Mouse (Mus musculus) myocyte (in vitro differentiated cells): ENCODE measurements around the gene Tlr5. TPM values are rescaled to one million over a fixed set of nuclear protein-coding genes. Genes with fewer than 3 reads are reported as not detected.

Experiments used
- H3K27me3 ChIP-seq: one replicate; pipeline ENCODE4 v1.6.1; 2011; ENCODE audit not compliant: control insufficient read depth, insufficient read depth, insufficient read length
- H3K36me3 ChIP-seq: one replicate; pipeline ENCODE4 v1.6.1; 2011; ENCODE audit not compliant: control insufficient read depth, insufficient read depth
- H3K4me2 ChIP-seq: one replicate; pipeline ENCODE4 v1.6.1; 2011; ENCODE audit warnings: low read depth, control low read depth
- H3K4me3 ChIP-seq: one replicate; pipeline ENCODE4 v1.5.1; 2011; ENCODE audit warnings: mild to moderate bottlenecking, control low read depth, moderate library complexity
- H3K79me2 ChIP-seq: one replicate; pipeline ENCODE4 v1.6.1; 2011; ENCODE audit not compliant: control insufficient read depth, insufficient read depth
- H3ac ChIP-seq: one replicate; pipeline ENCODE4 v1.6.1; 2011; ENCODE audit not compliant: control insufficient read depth, insufficient read length
- CEBPB ChIP-seq: IDR thresholded peaks from 2 replicates; pipeline ENCODE4 v1.6.1; 2011; ENCODE audit warnings: mild to moderate bottlenecking, moderate library complexity; ENCODE audit not compliant: poor library complexity, insufficient read depth, severe bottlenecking
- E2F4 ChIP-seq: IDR thresholded peaks from one replicate; pipeline ENCODE4 v1.6.1; 2011; ENCODE audit warnings: mild to moderate bottlenecking, control low read depth, moderate library complexity; ENCODE audit not compliant: insufficient read depth
- MAX ChIP-seq: IDR thresholded peaks from one replicate; pipeline ENCODE4 v1.6.1; 2011; ENCODE audit warnings: low read depth, mild to moderate bottlenecking, control low read depth
- MYOD1 ChIP-seq, 3 experiments: IDR thresholded peaks; one replicate each; pipeline ENCODE4 v1.6.1; 2011; ENCODE audit warnings: control low read depth in 2 of 3, low read depth in 2 of 3, mild to moderate bottlenecking in 2 of 3, moderate library complexity in 1 of 3; ENCODE audit not compliant: insufficient read length in 2 of 3, control insufficient read depth in 1 of 3
- MYOG ChIP-seq, 3 experiments: IDR thresholded peaks; one replicate each; pipeline ENCODE4 v1.6.1; 2011; ENCODE audit warnings: control low read depth in 2 of 3, low read depth in 2 of 3, mild to moderate bottlenecking in 2 of 3; ENCODE audit not compliant: insufficient read length in 2 of 3, control insufficient read depth in 1 of 3, insufficient read depth in 1 of 3
- POLR2A ChIP-seq: IDR thresholded peaks from one replicate; pipeline ENCODE4 v1.6.1; 2011; ENCODE audit warnings: low read depth, mild to moderate bottlenecking, control low read depth, moderate library complexity; ENCODE audit not compliant: insufficient read length
- POLR2AphosphoS2 ChIP-seq: IDR thresholded peaks from one replicate; pipeline ENCODE4 v1.6.1; 2011; ENCODE audit warnings: low read depth, control low read depth; ENCODE audit not compliant: insufficient read length
- REST ChIP-seq: IDR thresholded peaks from one replicate; pipeline ENCODE4 v1.6.1; 2011; ENCODE audit warnings: mild to moderate bottlenecking, control low read depth, moderate library complexity; ENCODE audit not compliant: insufficient read depth, insufficient read length
- SRF ChIP-seq: IDR thresholded peaks from one replicate; pipeline ENCODE4 v1.6.1; 2011; ENCODE audit warnings: low read depth; ENCODE audit not compliant: control insufficient read depth, insufficient read length
- TCF12 ChIP-seq: IDR thresholded peaks from one replicate; pipeline ENCODE4 v1.6.1; 2011; ENCODE audit warnings: mild to moderate bottlenecking, control low read depth; ENCODE audit not compliant: poor library complexity, insufficient read depth, severe bottlenecking
- TCF3 ChIP-seq: IDR thresholded peaks from one replicate; pipeline ENCODE4 v1.6.1; 2011; ENCODE audit warnings: low read depth, control low read depth; ENCODE audit not compliant: insufficient read length
- USF1 ChIP-seq: IDR thresholded peaks from one replicate; pipeline ENCODE4 v1.6.1; 2011; ENCODE audit warnings: low read depth, mild to moderate bottlenecking, control low read depth, moderate library complexity
- polyA plus RNA-seq: library from polyadenylated mRNA; unstranded; fragments of >200 nt; fragmentation: generic; extraction: Trizol; gene quantifications from one replicate; pipeline ENCODE4 v1.2.1, GENCODE M21; 2012; ENCODE audit warnings: missing spikeins

The Tlr5 gene
- polyA plus RNA-seq, 1 experiment, result not detected

DNA sequence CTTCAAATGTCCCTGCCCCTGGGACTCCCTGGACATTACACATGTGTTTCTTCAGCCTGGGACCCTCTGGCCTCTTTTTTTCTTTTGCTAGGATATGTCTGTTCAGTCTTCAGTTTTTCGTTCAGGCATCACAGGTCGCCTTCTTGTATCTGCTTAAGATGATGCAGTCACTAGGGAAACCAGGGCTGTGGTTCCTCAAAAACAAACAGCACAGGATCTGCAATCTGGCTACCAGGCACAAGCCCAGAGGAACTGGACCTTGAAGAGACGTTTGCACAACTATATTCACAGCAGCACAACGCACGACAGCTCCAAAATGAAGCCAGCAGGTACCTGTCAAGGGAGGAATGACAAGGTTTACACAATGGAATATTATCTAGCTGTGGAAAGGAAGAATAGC, 45.0 kb upstream of the Tlr5 start:
- TF ChIP-seq SRF (no peak), TCF3 (no peak), USF1 (no peak), E2F4 (no peak)
- Histone ChIP-seq H3K79me2 (no peaks in the 10 kb centered on the region), H3K4me3 (no peak overlapping the region), H3ac (no peak overlapping the region), H3K36me3 (no peaks in the 10 kb centered on the region), H3K4me2 (no peak overlapping the region), H3K27me3 (no peaks in the 10 kb centered on the region)

DNA sequence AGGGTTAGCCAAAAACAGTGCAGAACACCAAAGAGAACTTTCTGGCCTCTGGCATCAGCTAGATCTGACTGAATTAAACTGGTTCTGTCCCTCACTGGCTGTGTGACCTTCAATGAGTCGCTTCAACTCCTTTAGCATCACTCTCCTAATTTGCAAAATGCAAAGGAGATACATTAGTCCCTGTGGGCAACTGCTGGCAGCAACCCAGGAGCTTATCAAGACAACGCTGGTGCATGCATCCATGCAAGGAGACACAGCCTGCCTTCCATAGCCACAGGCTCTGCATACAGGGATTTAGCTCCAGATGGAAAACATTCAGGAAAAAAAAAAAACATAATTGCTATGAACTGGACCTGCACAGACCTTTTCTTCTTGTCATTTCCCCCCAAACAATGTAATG, 42.0 kb upstream of the Tlr5 start:
- TF ChIP-seq MYOD1 (IDR thresholded peaks at IDR 0.05; ENCODE audit: control insufficient read depth in 1 of 3, insufficient read length in 2 of 3, low read depth in 2 of 3), result no peak
- TF ChIP-seq POLR2AphosphoS2, result no peak
- H3K4me2 ChIP-seq, result no peak overlapping the region
- H3K36me3 ChIP-seq, result no peaks in the 10 kb centered on the region
- H3K27me3 ChIP-seq, result no peaks in the 10 kb centered on the region
- no peak overlapping the region for H3K4me3 ChIP-seq
- H3K79me2 ChIP-seq, result no peaks in the 10 kb centered on the region
- no peak overlapping the region for H3ac ChIP-seq

DNA sequence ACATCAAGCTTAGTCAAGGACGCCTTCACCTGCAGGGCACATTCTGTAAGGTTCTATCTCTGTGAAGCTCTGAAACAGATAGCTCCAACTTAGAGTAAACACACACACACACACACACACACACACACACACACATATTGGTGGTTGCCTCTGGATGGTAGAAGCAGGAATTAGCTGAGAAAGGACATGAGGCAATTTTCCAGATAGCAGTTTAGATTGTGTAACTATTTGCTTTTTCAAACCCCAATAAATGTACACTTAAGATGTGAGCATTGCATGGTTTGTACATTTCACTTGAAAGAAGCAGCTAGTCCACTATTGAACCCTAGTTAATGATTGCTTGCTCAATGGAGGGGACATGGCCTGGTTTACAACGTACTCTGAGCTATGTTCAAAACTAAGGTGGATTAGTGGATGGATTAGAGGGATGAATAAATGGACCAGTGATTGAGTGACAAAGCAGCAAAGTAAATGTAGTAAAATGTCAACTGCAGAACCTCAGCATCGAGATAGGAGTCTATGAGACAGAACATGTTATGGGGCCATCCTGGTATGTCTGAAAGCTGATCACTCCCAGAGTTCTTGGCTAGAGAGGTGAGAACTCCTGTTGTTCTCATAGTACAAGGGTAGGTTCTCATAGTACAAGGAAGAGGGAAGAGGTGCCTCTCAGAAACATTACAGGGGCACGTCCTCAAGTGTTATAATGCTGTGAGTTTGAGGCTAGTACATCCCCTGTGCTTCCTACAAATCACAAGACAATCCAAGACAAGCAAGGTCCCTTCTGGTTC, 40.3 kb upstream of the Tlr5 start:
- Histone ChIP-seq H3K36me3 (no peaks in the 10 kb centered on the region), H3K79me2 (no peaks in the 10 kb centered on the region), H3K4me2 (no peak overlapping the region), H3K27me3 (no peaks in the 10 kb centered on the region), H3K4me3 (no peak overlapping the region), H3ac (no peak overlapping the region)
- TF ChIP-seq POLR2A (no peak), MYOD1 (IDR thresholded peaks at IDR 0.05; ENCODE audit: control insufficient read depth in 1 of 3, insufficient read length in 2 of 3, low read depth in 2 of 3) (no peak), USF1 (no peak), TCF3 (no peak), MAX (no peak), POLR2AphosphoS2 (no peak), REST (no peak), MYOG (IDR thresholded peaks at IDR 0.05; ENCODE audit: control insufficient read depth in 1 of 3, insufficient read depth in 1 of 3, insufficient read length in 2 of 3, low read depth in 2 of 3) (no peak), TCF12 (no peak), E2F4 (no peak), CEBPB (no peak), SRF (no peak)

DNA sequence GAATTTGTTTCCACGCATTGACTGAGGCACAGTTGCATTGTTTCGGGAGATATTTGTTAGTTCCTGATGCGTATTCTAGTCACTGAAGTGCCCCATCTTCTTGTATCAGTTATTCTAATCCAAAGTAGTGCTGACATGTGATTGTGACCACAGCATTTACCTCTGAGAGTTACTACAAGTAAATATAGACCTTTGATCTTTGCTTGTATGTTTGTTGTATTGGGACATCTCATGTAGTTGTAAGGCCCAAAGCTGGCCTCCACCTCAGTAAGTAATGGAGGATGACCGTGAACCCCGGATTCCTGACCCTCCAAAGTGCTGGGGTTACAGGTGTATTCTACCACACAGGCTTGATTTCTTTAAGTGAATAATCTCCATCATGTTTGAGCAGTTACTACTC, 38.4 kb upstream of the Tlr5 start:
- no peaks in the 10 kb centered on the region for H3K27me3 ChIP-seq
- H3K36me3 ChIP-seq, result no peaks in the 10 kb centered on the region
- no peak overlapping the region for H3K4me2 ChIP-seq
- no peaks in the 10 kb centered on the region for H3K79me2 ChIP-seq
- no peak for TF ChIP-seq POLR2AphosphoS2
- TF ChIP-seq TCF12, result no peak
- TF ChIP-seq POLR2A, result no peak
- TF ChIP-seq E2F4, result no peak
- TF ChIP-seq MYOG (IDR thresholded peaks at IDR 0.05; ENCODE audit: control insufficient read depth in 1 of 3, insufficient read depth in 1 of 3, insufficient read length in 2 of 3, low read depth in 2 of 3), result no peak
- no peak for TF ChIP-seq USF1
- TF ChIP-seq CEBPB, result no peak
- no peak for TF ChIP-seq SRF
- no peak for TF ChIP-seq REST
- TF ChIP-seq MYOD1 (IDR thresholded peaks at IDR 0.05; ENCODE audit: control insufficient read depth in 1 of 3, insufficient read length in 2 of 3, low read depth in 2 of 3), result no peak
- TF ChIP-seq TCF3, result no peak
- no peak for TF ChIP-seq MAX
- H3K4me3 ChIP-seq, result no peak overlapping the region
- H3ac ChIP-seq, result no peak overlapping the region

DNA sequence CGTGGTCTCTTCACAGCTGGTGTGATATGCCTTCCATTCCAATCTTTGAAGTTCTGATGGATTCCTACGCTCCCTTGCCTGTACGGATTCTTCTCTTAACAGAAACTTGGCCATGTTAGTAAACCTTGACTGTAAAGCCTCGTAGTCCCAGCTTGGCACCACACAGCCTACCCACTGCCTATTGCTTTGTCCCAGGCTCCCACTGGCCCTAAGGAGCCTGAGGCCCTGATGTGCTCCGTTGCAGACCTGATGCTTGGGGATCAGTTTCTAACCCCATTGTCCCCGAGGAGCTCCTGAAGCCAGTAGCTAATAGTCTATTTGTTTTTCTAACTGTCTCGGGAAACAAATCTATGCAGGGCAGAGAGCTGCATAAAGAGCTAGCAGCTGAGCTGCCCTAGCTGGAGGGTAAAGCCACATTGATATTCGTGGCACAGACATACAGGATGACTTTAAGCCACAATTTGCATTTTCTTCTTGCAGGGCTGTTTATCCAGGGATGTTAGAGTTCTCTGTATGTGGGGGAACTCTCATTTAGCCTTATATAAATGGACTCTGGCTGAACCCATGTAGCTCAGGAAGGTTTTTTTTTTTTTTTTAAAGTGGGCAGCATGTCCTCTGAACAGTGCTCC, 35.8 kb upstream of the Tlr5 start:
- no peak for TF ChIP-seq MYOD1 (IDR thresholded peaks at IDR 0.05; ENCODE audit: control insufficient read depth in 1 of 3, insufficient read length in 2 of 3, low read depth in 2 of 3)
- no peak overlapping the region for H3ac ChIP-seq
- no peaks in the 10 kb centered on the region for H3K27me3 ChIP-seq
- H3K79me2 ChIP-seq, result no peaks in the 10 kb centered on the region
- no peaks in the 10 kb centered on the region for H3K36me3 ChIP-seq
- no peak overlapping the region for H3K4me3 ChIP-seq
- no peak overlapping the region for H3K4me2 ChIP-seq
